Mouse (Mus musculus): ENCODE measurements around the gene Rai1.

- no peak for TF ChIP-seq UBTF (IDR thresholded peaks at IDR 0.05; ENCODE audit: borderline replicate concordance, insufficient read depth, low read depth, low read length)
- no peak for TF ChIP-seq E2F4 (IDR thresholded peaks at IDR 0.05; ENCODE audit: borderline replicate concordance, low read depth, low read length)
- no peak for TF ChIP-seq NRF1 (IDR thresholded peaks at IDR 0.05; ENCODE audit: insufficient read depth, low read depth, low read length, poor library complexity, severe bottlenecking)
- TF ChIP-seq ZKSCAN1 (IDR thresholded peaks at IDR 0.05; ENCODE audit: low read depth, low read length) = no peak
- no peak for TF ChIP-seq CTCF (IDR thresholded peaks at IDR 0.05 in 2 of 3, conservative IDR thresholded peaks at IDR 0.05 in 1 of 3; ENCODE audit: control insufficient read depth in 1 of 3, insufficient read depth in 1 of 3, low read depth in 2 of 3, low read length in 3 of 3, poor library complexity in 1 of 3, severe bottlenecking in 1 of 3)
- TF ChIP-seq GATA1 (IDR thresholded peaks at IDR 0.05; ENCODE audit: low read depth, low read length) = no peak
- no peak for TF ChIP-seq EP300 (IDR thresholded peaks at IDR 0.05; ENCODE audit: low read depth in 1 of 2, low read length in 2 of 2)
These were observed 23.2 kb downstream of the Rai1 start for GRCm38 (mm10) chr11:60127863-60128512.

Measured in MEL (cell line).